Mouse (Mus musculus) right cerebral cortex, postnatal 36 days (tissue): ENCODE measurements at regions not wholly inside any gene's neighbourhood (a gene's known extent, or its start where the extent isn't known, plus 50 kb on each side); places are given as distances from the start of the nearest gene placed in this dataset.
A peak's percentile ranks its signal among the peaks of the same experiment; 100 is the strongest.
"Not testable (repeated sequence)": the region's sequence is repeated elsewhere in the genome, so short reads cannot be mapped to it uniquely, and the experiment has no call there.

Experiments used
- DNase-seq, 2 experiments: peaks; one replicate each; pipeline ENCODE4 v3.0.0; 2022; ENCODE audit warnings: low spot score in 2 of 2, mixed read lengths in 1 of 2

GRCm38 (mm10) chr1:95397188-95397587 lies 83.8 kb downstream of the Fam174a start:
- DNase-seq: no peak

- DNase-seq: no peak
These were observed 86.3 kb downstream of the Fam174a start for GRCm38 (mm10) chr1:95399764-95400163.

- no peak for DNase-seq
These were observed 108.8 kb downstream of the Fam174a start for GRCm38 (mm10) chr1:95422253-95422652.

- DNase-seq: no peak
These were observed 112.0 kb downstream of the Fam174a start for GRCm38 (mm10) chr1:95425420-95425819.

- DNase-seq: no peak
These were observed 123.7 kb downstream of the Fam174a start for GRCm38 (mm10) chr1:95437155-95437554.

- no peak for DNase-seq
These were observed 132.1 kb downstream of the Fam174a start for GRCm38 (mm10) chr1:95445541-95445940.

- no peak for DNase-seq
These were observed 135.6 kb downstream of the Fam174a start for GRCm38 (mm10) chr1:95448962-95449558.

- DNase-seq: no peak
These were observed 137.5 kb downstream of the Fam174a start for GRCm38 (mm10) chr1:95450920-95451332.

- peak; percentile 67 to 75 for DNase-seq
These were observed 138.3 kb downstream of the Fam174a start for GRCm38 (mm10) chr1:95451755-95452154.

GRCm38 (mm10) chr1:95454246-95454645 lies 140.8 kb downstream of the Fam174a start:
- DNase-seq: no peak

- no peak for DNase-seq
These were observed 145.9 kb downstream of the Fam174a start for GRCm38 (mm10) chr1:95459355-95459754.

- no peak for DNase-seq
These were observed 154.7 kb downstream of the Fam174a start for GRCm38 (mm10) chr1:95468095-95468494.

GRCm38 (mm10) chr1:95468772-95469171 lies 155.3 kb downstream of the Fam174a start:
- no peak for DNase-seq

- DNase-seq: no peak
These were observed 157.1 kb downstream of the Fam174a start for GRCm38 (mm10) chr1:95470491-95470890.

- no peak for DNase-seq
These were observed 174.4 kb downstream of the St8sia4 start for GRCm38 (mm10) chr1:95493004-95493403.

- not testable (repeated sequence) for DNase-seq
These were observed 166.7 kb downstream of the St8sia4 start for GRCm38 (mm10) chr1:95500671-95501070.

GRCm38 (mm10) chr1:95508718-95509117 lies 158.7 kb downstream of the St8sia4 start:
- no peak for DNase-seq

GRCm38 (mm10) chr1:95528726-95529125 lies 138.6 kb downstream of the St8sia4 start:
- no peak for DNase-seq

- no peak for DNase-seq
These were observed 136.4 kb downstream of the St8sia4 start for GRCm38 (mm10) chr1:95531017-95531416.
